Mouse (Mus musculus) E14TG2a.4 (cell line): ENCODE measurements at regions not wholly inside any gene's neighbourhood (a gene's known extent, or its start where the extent isn't known, plus 50 kb on each side); places are given as distances from the start of the nearest gene placed in this dataset.

Source experiments
- H3K27me3 ChIP-seq: 2 replicates; pipeline ENCODE4 v1.6.1; 2014; ENCODE audit warnings: low read length, control low read depth; ENCODE audit not compliant: insufficient read depth
- H3K36me3 ChIP-seq: 2 replicates; pipeline ENCODE4 v1.6.1; 2014; ENCODE audit warnings: low read length, control low read depth; ENCODE audit not compliant: insufficient read depth
- H3K4me1 ChIP-seq: replicated peaks from 2 replicates; pipeline ENCODE4 v1.6.1; 2014; ENCODE audit warnings: low read depth, low read length, control low read depth
- H3K4me3 ChIP-seq: replicated peaks from 2 replicates; pipeline ENCODE4 v1.5.1; 2014; ENCODE audit warnings: mild to moderate bottlenecking, low read length
- H3K9me3 ChIP-seq: 2 replicates; pipeline ENCODE4 v1.6.1; 2014; ENCODE audit warnings: low read length, control low read depth
- CTCF ChIP-seq: conservative IDR thresholded peaks from 2 replicates; pipeline ENCODE4 v1.5.1; 2014; ENCODE audit warnings: low read length
- NANOG ChIP-seq: IDR thresholded peaks from 2 replicates; pipeline ENCODE4 v1.6.1; 2014; ENCODE audit warnings: borderline replicate concordance, low read length, mixed read lengths
- POU5F1 ChIP-seq: IDR thresholded peaks from 2 replicates; pipeline ENCODE4 v1.6.1; 2014; ENCODE audit warnings: low read length, borderline replicate concordance

GRCm38 (mm10) chr2:99558070-99558611, 891.0 kb upstream of the Gm10800 start:
- H3K4me3 ChIP-seq, result no peak overlapping the region
- TF ChIP-seq NANOG, result peak; percentile 78
- peak; percentile 97 for TF ChIP-seq POU5F1
- TF ChIP-seq CTCF, result no peak
- no peaks in the 10 kb centered on the region for H3K36me3 ChIP-seq
- H3K4me1 ChIP-seq, result peaks cover 13% of the 10 kb centered on the region
- peaks cover 5% of the 10 kb centered on the region for H3K27me3 ChIP-seq
- no peaks in the 10 kb centered on the region for H3K9me3 ChIP-seq
